Mouse (Mus musculus): ENCODE data around the gene 1700006A11Rik. TPM values are rescaled to one million over a fixed set of nuclear protein-coding genes. Genes with fewer than 3 reads are reported as not detected.
"Not testable (repeated sequence)": the region's sequence is repeated elsewhere in the genome, so short reads cannot be mapped to it uniquely, and the experiment has no call there.

1700006A11Rik gene
- not detected for total RNA-seq (2021)

- no peak for DNase-seq
Measured at GRCm38 (mm10) chr3:124425940-124426339, at the start of gene 1700006A11Rik. Gene 1700006A11Rik, minus strand, starts transcription at chr3:124426040.

GRCm38 (mm10) chr3:124474291-124474690 lies 48.5 kb upstream of the 1700006A11Rik start:
- DNase-seq, result not testable (repeated sequence)

- no peak for DNase-seq
Measured at GRCm38 (mm10) chr3:124466102-124466730, 40.4 kb upstream of the 1700006A11Rik start.

GRCm38 (mm10) chr3:124392201-124392600 lies 33.6 kb downstream of the 1700006A11Rik start:
- no peak for DNase-seq

- DNase-seq, result no peak
Measured at GRCm38 (mm10) chr3:124390101-124390500, 35.7 kb downstream of the 1700006A11Rik start.

- DNase-seq, result no peak
Measured at GRCm38 (mm10) chr3:124389650-124390049, 36.2 kb downstream of the 1700006A11Rik start.

- DNase-seq, result not testable (repeated sequence)
Measured at GRCm38 (mm10) chr3:124385377-124385776, 40.5 kb downstream of the 1700006A11Rik start.

- DNase-seq, result no peak
Measured at GRCm38 (mm10) chr3:124372031-124372430, 53.8 kb downstream of the 1700006A11Rik start.

GRCm38 (mm10) chr3:124357533-124357932 lies 68.3 kb downstream of the 1700006A11Rik start:
- DNase-seq, result no peak

Other genes starting within 250 kb of the 1700006A11Rik start
- gene Tram1l1, start 105.2 kb downstream of the 1700006A11Rik start, total RNA-seq (2021), result 10 to 100 TPM; 16.7 to 17.5 TPM
- gene 1700003H04Rik, start 155.1 kb upstream of the 1700006A11Rik start, total RNA-seq (2021), result not detected